Mouse (Mus musculus): ENCODE results near the gene Slc16a9. TPM values are rescaled to one million over a fixed set of nuclear protein-coding genes. Genes with fewer than 3 reads are reported as not detected.

Slc16a9 gene
- polyA plus RNA-seq, 3 experiments from 2014 or later = not detected

GRCm38 (mm10) chr10:70305683-70306082 lies 60.8 kb downstream of the Slc16a9 start:
- ATAC-seq = no peak

- ATAC-seq = no peak
Measured at GRCm38 (mm10) chr10:70309416-70309815, 64.5 kb downstream of the Slc16a9 start.

GRCm38 (mm10) chr10:70310646-70311045 lies 65.7 kb downstream of the Slc16a9 start:
- ATAC-seq = no peak

GRCm38 (mm10) chr10:70315895-70316294 lies 71.0 kb downstream of the Slc16a9 start:
- no peak for ATAC-seq

- no peak for ATAC-seq
Measured at GRCm38 (mm10) chr10:70316856-70317255, 72.0 kb downstream of the Slc16a9 start.

- ATAC-seq = no peak
Measured at GRCm38 (mm10) chr10:70317394-70317965, 72.6 kb downstream of the Slc16a9 start.

- peak; percentile 38 for ATAC-seq
Measured at GRCm38 (mm10) chr10:70318630-70319029, 73.7 kb downstream of the Slc16a9 start.

GRCm38 (mm10) chr10:70325518-70325917 lies 80.6 kb downstream of the Slc16a9 start:
- ATAC-seq = no peak

GRCm38 (mm10) chr10:70327331-70327730 lies 82.4 kb downstream of the Slc16a9 start:
- ATAC-seq = no peak

- ATAC-seq = no peak
Measured at GRCm38 (mm10) chr10:70328139-70328538, 83.2 kb downstream of the Slc16a9 start.

Other genes starting within 250 kb of the Slc16a9 start
- gene Ccdc6, start 148.0 kb upstream of the Slc16a9 start, polyA plus RNA-seq (2017; shearing (Covaris generic)) = 10 to 100 TPM; 25.6 to 31.5 (median 27.3) TPM
- gene Mrln, start 40.4 kb upstream of the Slc16a9 start, polyA plus RNA-seq (2017; shearing (Covaris generic)) = not detected
- not detected for gene Fam13c, start 195.4 kb downstream of the Slc16a9 start, polyA plus RNA-seq (2017; shearing (Covaris generic))

Measured in inflammation-experienced regulatory T-cells, adult 6 months (primary cell).